Mouse (Mus musculus) retina, embryonic 14.5 days (tissue): ENCODE measurements around the gene Fkbp10.

ENCODE experiments used
- DNase-seq: peaks from one replicate; pipeline ENCODE4 v3.0.0-alpha.2; 2015; ENCODE audit warnings: low spot score

Gene Fkbp10

GRCm38 (mm10) chr11:100394353-100395074, 21.0 kb upstream of the Fkbp10 start:
- no peak for DNase-seq

GRCm38 (mm10) chr11:100395200-100395599, 20.3 kb upstream of the Fkbp10 start:
- DNase-seq, result no peak

GRCm38 (mm10) chr11:100395861-100396631, 19.5 kb upstream of the Fkbp10 start:
- no peak for DNase-seq

- DNase-seq, result no peak
These were observed 18.5 kb upstream of the Fkbp10 start for GRCm38 (mm10) chr11:100396886-100397599.

GRCm38 (mm10) chr11:100397600-100398389, 17.7 kb upstream of the Fkbp10 start, which contains the start of gene Jup:
Gene Jup (minus strand): TSS chr11:100397763.
- DNase-seq, result peak; percentile 100

- no peak for DNase-seq
These were observed 17.0 kb upstream of the Fkbp10 start for GRCm38 (mm10) chr11:100398517-100398916.

- no peak for DNase-seq
These were observed 16.2 kb upstream of the Fkbp10 start for GRCm38 (mm10) chr11:100399320-100399719.

GRCm38 (mm10) chr11:100399727-100400538, 15.6 kb upstream of the Fkbp10 start:
- DNase-seq, result no peak

- DNase-seq, result no peak
These were observed 14.7 kb upstream of the Fkbp10 start for GRCm38 (mm10) chr11:100400842-100401241.

GRCm38 (mm10) chr11:100402240-100402639, 13.3 kb upstream of the Fkbp10 start:
- DNase-seq, result no peak

- no peak for DNase-seq
These were observed 12.8 kb upstream of the Fkbp10 start for GRCm38 (mm10) chr11:100402682-100403081.

GRCm38 (mm10) chr11:100403445-100404134, 11.9 kb upstream of the Fkbp10 start:
- peak; percentile 66 for DNase-seq

GRCm38 (mm10) chr11:100404456-100405074, 10.9 kb upstream of the Fkbp10 start:
- no peak for DNase-seq

- no peak for DNase-seq
These were observed 9.2 kb upstream of the Fkbp10 start for GRCm38 (mm10) chr11:100406273-100406672.

GRCm38 (mm10) chr11:100406995-100407705, 8.3 kb upstream of the Fkbp10 start:
- no peak for DNase-seq

GRCm38 (mm10) chr11:100408076-100408834, 7.2 kb upstream of the Fkbp10 start:
- peak; percentile 82 for DNase-seq

- no peak for DNase-seq
These were observed 6.5 kb upstream of the Fkbp10 start for GRCm38 (mm10) chr11:100408835-100409462.

GRCm38 (mm10) chr11:100409686-100410085, 5.8 kb upstream of the Fkbp10 start:
- DNase-seq, result no peak
